Mouse (Mus musculus) lung, postnatal 0 days (tissue): ENCODE results near the gene 1700001O22Rik.

Experiments used
- CTCF ChIP-seq: IDR thresholded peaks from 2 replicates; pipeline ENCODE4 v1.5.1; 2016; ENCODE audit warnings: antibody characterized with exemption, mild to moderate bottlenecking
- EP300 ChIP-seq: IDR thresholded peaks from 2 replicates; pipeline ENCODE4 v1.6.1; 2016; ENCODE audit warnings: antibody characterized with exemption, mild to moderate bottlenecking, control low read depth

DNA sequence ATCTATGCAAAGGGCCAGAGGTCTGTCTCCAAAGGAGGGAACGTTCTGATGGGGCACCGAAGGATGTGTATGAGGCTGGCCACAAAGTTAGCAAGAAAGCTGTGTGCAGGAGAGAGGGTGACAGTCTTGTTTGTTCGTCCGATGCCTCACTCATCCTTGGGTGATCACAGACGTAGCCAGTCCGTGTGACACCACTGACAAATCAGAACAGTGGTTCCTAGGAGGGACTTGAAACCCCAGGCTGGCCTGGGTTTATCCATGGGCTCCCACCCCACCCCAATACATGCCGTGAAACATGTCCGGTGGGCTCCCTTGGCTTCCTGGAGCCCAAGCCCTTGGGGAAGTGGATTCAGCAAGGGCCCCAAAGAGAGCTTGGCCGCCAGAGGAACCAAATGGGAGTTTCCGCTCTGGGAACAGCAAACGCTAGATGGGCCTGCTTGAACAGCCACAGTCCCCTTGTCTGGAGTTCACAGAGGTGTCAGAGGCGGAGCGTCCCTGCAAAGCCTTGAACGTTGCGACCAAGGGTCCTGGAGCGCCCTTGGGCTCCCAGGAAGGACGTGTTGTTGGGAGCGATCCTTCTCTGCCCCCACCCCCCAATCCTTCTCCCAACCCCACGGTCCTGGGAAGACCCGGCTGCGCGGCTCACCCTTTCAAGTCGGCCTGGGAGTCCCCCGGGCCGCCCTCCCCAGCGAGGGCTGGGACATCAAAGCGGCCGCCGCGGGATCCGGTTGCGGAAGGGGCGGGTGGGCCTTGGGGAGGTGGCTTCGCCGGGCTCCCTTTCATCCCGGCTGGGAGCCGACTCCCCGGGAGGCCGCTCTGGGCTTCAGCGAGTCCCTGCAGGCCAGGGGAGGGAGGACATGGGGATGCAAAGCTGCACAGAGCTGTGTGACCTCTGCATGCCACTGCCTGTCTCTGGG, 19.1 kb downstream of the 1700001O22Rik start:
- TF ChIP-seq EP300 (no peak), CTCF (peak; percentile 50)
